Mouse (Mus musculus): ENCODE measurements at regions not wholly inside any gene's neighbourhood (a gene's known extent, or its start where the extent isn't known, plus 50 kb on each side); places are given as distances from the start of the nearest gene placed in this dataset.

DNA sequence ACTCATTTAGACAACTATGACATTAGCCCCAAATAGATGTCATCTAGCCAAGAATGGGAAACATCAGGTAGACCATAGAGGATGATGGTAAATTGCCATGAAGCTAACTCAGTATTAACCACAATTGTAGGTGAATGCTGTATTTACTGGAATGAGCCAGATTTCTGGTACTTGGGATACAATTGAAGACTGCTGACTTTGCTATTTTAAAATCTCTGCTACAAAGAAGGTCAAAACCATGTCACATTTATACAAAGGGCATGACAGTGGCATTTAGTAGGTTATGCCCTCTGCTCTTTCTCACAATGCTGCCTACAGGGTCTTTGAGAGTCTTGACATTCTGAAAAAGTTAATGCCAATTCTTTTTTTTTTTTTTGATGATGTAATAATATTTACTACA, 178.8 kb upstream of the 4930583I09Rik start:
- no peak for DNase-seq

DNA sequence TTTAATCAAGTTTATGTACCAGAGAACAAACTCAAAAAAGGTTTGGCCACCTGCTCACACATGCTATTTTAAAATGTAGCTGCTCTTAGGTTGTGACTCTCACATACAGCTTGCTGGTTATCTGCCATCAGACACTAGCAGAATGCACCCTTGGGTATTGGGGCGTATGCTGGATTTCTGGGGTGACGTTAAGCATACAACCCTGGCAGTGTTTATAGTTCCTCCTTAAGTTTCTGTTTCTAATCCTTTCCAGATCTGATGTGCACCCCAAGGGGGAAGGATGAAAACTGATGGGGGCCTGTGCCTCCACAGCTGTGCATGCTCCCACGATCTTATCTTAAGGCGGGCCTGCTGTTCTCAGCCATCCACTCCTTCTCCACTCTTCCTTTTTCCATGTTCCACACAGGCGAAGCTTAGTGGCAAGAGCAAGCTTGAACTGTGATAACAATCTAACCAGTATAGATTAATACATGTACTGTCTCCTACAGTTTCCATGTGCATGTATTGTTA, 164.8 kb upstream of the 4930583I09Rik start:
- no peak for DNase-seq

DNA sequence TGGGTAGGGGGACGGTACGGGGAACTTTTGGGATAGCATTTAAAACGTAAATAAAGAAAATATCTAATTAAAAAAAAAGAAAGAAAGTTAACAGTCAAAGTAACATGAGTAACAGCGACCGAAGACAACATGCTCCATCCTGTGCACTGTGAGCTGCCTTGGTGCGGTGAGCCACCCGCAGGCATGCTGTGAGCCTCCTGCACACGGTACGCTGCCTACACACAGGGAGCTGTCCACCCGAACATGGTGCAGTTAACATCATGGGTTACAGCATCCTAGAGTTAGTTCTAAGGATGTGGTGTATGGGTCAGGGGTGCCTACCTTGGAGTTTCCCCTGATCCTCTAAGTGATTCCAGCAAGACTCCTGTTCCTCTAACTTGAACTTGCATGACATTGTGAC, 158.6 kb upstream of the 4930583I09Rik start:
- no peak for DNase-seq

DNA sequence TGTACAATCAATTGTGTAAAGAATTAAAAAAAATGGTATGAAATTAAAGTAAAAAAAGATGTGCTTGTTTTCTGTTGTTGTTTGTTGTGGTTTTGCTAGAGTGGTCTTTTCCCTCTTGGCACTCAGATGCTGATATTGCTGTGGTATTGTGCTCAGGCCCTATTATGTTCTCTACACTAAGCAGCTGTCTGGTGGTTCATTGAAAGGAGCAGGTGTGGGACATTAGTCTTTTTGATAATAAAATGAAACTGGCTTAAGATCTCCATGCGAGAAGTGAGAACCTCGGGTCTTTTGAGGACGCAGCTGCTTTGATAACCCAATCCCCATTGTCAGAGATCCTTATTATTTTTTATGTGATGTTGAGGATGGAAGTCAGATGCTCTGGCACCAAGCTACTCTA, 155.4 kb upstream of the 4930583I09Rik start:
- no peak for DNase-seq

DNA sequence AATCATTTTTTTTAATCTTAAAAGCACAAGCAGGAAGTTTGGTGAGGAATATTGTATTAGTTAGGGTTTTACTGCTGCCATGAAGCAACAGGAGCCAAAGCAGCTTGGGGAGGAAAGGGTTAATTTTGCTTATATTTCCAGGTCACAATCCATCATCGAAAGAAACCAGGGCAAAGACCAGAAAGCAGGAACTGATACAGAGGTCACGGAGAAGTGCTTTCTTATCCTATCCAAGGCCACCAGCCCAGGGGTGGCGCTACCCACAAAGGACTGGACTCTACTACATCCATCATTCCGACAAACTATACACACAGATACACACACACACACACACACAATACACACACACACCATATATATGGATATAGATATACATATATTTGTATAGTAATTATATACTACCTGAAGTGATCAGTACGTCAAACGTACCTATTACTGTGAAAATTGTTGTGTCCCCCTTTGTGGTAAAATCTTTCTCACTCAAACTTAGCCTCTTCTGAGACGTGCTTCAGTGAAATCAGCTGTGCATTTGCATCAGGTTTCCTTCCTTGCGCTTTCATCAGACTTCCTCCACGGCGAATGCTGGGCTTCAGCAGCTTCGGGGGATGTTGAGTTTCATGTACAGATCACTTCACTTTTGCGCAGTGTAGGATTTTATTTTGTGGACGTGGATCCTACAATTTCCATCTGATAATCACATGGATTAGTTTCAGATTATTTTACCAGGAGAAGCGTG, 148.6 kb upstream of the 4930583I09Rik start:
- DNase-seq, result no peak

DNA sequence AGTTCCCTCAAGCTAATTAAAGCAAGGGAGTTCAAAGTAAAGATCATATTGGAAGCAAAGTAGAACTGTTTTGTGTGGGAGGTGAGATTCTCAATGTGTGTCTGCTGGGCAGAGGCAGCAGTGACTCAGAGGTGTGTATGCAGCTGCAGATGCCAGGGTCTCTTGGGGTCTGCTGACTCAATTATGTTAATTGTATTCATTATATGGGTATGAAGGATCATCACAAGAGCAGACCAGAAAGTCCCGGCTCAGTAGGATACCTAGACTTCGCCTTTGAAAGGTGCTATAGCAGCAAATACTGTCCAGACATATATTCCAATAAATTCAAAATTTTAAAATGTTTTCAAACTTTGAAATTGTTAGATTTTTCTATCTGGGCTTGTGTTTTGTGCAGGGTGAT, 147.6 kb upstream of the 4930583I09Rik start:
- DNase-seq, result no peak

DNA sequence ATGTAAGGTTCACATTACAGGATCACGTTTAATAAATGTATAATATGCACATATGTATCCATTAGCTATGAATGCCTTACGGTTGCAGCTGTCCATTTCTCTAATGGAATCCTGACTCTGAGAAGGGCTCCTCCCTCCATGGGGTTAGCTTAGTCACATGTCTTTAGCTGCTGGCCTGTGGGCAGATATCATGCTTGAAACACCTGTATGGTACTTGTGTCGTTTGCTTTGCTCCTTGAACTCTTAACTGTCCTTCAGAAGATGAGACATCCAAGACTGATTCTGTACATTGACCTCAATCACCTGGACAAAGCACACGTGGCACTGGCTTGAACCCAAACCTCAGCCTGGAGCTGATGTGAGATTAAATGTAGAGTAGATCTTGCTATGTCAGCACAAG, 128.3 kb upstream of the 4930583I09Rik start:
- no peak for DNase-seq

DNA sequence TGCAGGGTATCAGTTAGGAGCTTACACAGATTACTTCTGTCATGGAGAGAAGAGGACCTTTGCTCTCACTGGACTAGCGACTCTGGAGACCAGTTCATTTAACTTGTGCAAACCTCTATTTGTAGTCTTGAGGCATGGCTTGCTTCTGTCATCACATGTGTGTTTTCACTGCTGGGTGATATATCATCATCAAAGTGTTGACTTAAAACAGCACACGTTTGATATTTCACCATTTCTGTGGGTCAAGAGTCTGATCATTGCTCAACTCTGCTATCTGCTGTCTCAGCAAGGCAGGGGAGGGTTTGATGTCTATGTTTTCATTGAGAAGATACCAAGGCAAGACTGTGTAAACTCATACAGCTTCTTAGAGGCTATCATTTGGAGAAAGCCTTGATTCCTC, 126.0 kb upstream of the 4930583I09Rik start:
- DNase-seq, result no peak

DNA sequence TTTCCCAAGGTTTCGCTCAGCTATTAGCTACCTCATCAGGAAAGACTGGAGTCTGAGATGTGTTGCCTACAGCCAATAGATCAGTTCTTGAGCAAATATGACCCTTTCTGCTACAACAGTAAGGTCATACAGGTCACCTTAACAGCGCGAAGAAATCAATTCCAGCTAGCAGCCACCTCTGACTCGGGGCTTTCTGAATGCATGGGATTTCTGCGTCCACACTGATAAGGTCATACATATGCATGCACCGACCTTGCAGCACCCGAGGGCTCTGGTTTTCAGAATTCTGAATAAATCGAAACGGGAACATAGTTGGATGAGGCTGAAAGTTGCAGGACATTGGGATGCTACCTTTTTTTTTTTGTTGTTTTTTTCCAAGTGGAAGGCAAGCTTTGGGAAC, 121.6 kb upstream of the 4930583I09Rik start:
- no peak for DNase-seq

DNA sequence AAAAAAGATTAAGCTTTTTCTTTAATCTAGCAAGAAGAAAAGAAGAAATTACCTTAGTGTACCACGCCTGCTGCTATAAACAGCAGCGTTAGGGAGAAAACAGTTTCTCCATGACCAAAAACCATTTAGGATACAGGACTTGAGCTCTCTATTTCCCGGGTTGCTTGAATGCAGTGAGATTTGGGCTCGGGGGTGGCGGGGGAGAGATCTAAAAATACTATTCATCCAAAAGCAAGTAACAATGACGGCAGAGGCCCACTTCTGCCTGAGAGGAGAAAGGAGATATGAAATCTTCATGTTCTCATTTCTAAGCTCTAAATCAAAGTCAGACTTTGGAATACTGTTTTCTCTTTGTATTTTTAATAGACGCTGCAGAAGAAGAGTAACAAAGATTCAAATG, 120.6 kb upstream of the 4930583I09Rik start:
- no peak for DNase-seq

DNA sequence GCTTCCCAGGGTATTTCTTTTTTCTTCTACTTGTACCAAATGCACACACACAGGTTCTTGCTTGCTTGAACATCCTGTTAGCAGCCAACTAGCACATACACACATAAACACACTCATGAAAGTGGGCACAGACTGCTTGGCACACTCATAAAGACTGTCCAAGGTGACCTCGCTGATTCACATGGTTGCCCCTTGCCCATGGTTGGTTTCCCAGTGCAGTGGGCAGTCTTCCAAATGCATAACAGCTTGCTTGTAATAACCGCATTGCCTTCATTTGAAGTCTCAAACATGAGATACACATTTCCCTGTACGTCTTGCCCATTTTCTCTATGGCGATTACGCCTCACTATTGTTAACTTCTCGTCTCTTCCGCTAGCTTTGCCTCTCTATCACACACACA, 117.4 kb upstream of the 4930583I09Rik start:
- DNase-seq, result no peak

DNA sequence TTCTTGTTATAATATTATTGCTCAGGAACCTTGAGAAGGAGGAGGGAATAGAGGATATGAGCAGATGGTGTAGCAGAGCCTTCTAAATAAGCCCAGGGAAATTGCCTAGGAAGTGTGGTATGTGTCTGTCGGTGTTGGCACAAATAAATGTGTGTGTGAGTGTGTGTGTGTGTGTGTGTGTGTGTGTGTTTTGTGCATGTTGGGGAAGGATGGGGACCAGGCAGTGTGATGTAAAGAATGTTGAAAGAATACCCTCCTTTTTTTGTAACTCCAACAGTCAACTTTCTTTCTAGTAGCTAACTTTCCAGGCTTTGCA, 115.7 kb upstream of the 4930583I09Rik start:
- DNase-seq, result no peak

DNA sequence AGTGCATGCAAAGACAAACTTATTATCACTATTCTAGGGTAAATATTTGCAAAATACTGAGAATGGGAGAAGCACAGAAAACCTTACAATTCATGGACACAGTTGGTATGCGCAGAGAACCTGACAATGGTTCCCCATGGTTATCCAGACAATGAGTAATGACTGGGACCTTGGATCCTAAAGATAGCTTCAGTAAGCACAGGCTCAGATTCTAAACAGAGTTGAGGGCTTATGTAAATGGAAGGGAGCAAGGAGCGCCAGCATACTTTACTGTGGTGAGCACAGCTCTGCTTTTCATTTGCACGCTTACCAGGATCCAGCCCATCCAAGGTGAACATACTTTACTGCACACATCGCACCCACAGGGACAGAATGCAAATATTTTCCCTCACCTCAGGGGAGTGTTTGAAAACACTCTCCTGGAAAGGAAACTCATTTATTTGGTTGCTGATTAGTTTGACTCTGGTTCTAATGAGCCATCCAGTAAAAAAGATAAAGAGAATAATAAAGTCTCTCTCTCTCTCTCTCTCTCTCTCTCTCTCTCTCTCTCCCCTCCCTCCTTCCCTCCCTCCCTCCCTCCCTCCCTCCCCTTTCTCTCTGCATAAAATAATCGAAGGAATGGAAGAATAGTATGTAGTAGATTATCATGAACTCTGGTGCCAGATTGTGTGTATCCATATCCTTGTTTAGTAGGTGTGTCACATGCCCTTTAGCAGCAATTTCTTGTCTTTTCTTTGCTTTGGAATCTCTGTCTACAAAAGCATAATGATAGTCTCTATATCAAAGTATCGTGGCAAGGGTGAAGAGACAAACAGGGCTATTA, 115.1 kb upstream of the 4930583I09Rik start:
- DNase-seq, result no peak

DNA sequence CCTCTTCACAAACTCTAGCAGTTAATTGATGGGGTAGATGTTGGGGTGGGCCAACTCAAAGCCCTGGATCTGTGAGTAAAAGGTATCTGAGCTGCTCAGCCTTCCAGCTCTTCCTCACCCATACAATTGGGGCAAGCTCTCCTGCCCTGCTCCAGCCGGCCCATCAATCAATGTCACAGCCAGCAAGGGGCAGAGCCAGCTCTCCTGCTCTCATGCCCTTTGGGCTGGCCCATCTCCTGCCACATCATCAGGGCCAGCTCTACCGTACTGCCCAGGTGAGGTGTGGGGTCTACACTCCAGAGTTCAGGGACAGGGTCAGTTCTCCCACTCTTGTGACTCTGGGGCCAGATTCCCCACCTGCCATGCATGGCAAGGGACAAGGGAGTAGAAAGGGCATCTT, 107.3 kb upstream of the 4930583I09Rik start:
- no peak for DNase-seq

DNA sequence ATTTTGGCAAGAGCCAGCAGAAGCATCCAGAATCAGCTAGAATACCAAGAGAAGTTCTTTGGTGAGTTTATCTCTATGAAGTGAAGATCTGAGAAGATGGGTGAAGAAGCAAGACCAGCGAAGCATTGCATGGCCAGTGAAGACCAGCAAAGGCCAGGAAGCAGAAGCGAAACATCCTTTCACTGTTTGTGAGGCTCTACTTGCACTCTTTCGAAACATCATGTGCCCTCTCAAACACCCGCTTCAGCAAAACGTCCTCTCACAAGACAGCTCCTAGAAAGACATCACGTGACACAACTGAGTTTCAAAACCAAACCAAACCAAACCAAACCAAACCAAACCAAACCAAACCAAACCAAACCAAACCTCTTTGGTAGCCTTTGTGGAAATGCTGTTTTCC, 105.7 kb upstream of the 4930583I09Rik start:
- DNase-seq, result no peak

DNA sequence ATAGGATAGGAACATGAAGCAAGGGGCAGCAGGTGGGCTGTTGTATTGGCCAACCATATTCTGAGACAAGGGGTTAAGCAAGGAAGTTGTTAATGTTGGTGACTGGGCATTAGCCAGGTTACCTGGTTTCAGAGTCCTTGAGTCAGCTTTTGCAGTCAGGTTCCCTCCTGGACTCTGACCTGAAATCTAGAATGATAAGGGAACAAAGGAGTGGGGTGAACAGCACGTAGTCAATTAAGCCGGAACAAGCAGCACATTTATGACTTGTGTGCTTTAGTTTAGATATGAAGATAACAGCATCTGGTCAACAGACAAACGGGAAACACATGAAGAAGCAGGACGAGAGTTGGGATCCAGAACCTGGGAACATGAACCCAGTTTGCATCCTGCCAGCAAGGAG, 99.8 kb upstream of the 4930583I09Rik start:
- DNase-seq, result no peak

DNA sequence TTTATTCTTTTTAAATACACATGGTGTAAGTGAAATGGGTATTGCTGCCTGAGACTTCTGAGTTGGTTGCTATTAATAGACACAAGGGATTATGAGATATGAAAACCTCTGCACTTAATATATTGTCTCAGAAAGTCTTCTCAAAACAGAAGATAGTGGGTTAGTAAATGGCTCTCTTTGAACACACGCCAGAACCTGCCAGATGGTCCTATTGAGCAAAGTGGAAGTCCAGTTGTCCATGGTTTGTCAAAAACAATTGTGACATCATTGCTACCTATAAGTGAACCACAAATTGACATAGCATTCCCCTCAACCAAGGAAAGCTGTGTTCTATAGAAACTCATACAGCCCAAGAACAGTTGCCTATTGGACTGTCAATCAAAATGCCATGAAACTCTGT, 98.5 kb upstream of the 4930583I09Rik start:
- no peak for DNase-seq

DNA sequence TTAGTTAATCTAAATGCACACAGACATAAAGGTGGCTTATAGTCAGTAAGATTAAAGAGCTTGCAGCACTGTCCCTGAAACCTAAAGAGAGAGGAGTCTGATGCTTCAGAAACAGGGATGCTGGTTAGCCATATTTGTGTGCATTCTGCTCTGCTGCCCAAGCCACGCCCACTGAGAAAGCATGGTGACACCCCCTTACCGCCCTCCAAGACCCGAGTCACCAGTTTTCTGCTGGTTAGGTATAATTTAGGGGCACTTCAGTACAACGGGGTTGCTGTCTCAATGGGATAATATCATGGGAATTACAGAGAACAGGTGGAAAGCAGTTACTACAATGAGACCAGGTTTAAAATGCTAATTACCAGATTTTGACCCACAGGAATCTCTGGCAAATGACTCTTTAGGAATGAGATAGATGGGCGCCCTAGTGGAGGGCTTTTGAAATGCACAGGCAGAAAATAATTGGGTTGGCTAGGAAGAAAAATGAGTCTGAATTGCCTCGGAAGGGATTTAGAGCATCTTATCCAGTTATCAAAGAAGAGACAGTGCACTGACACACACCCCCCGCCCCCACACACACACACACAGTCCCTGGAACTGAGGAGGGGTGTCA, 95.1 kb upstream of the 4930583I09Rik start:
- DNase-seq, result no peak

DNA sequence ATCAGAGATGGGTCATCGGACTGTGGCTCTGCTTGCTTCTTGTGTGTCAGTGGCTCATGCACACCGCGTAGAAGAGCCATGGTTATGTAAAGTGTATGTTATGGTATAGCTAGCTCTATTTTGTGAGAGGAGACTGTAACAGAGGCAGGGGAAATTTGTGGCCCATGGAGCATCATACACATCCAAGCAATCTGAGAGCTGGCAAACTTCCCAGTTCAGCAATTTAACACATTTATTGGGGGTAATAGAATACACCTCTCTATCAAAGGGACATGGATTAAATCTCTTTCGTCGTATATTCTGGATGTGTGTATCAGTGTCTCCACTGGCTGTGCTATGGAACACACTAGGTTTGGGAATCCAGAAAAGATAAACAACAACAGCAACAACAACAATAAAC, 87.9 kb upstream of the 4930583I09Rik start:
- DNase-seq, result no peak

DNA sequence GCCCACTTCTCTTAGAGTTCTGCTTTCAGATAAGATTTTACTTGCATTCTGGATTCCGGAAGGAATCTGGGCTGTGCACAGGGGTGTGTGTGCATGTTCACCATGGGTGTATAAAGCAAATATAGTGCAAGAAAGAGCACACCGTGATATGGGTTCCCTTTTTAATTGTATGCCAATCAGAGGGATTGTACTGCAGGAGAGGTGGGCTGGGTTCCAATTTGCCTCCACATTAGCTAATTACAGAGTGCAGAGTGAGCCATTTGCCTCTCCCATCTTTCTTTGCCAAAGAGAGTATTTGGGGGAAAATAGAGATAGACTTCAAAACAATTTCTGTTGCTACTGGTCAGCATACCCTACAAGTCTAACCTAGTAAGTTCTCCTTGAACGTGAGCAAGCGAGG, 86.4 kb upstream of the 4930583I09Rik start:
- DNase-seq, result no peak

DNA sequence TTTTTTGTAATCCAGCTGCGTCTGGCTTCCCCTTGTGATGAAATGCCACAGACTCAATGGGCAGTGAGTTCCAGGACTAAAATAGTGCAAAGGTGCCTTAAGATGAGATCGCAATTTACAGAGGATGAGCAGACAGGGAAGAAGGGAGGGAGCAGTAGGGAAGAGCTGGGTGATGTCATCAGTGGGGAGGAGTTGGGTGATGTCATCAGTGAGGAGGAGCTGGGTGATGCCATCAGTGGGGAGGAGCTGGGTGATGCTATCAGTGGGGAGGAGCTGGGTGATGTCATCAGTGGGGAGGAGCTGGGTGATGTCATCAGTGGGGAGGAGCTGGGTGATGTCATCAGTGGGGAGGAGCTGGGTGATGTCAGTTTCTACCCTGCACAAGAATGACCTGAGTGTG, 84.4 kb upstream of the 4930583I09Rik start:
- DNase-seq, result no peak

DNA sequence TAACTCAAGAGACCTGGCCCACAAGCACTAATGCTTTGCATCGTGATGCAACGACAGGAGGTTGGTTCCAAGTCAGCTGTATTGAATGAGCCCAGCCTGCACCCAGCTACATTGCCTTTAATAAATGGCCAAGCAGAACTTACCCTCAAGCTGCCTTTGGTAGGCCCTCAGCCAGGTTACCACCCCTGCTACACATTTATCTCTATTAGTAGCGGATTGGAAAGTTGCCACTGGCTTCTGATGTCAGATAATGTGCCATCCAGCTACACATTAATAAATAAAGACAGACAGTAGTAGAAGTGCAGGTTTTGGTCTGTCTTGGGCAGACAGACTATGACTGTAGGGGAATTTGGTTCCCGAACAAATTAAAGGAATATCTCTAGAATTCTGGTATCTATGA, 82.0 kb upstream of the 4930583I09Rik start:
- no peak for DNase-seq

DNA sequence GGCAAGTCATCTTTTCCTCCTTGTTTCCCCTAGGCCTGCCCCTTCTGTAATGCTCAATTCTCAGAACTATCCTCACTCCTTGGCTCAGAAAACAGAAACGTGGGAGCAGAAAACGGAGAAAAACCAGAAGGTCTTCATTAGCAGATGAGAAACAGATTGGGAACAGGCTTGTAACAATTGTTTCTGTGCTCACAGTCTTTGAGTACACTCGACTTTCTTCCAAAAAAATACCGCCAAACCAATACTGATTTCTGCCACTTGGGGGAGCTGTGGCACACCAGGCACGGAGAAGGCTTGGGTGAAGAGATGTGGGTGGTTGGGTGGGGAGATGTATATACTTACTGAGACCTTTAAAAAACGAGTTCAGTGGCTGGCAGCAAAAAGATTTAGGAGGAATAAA, 80.8 kb upstream of the 4930583I09Rik start:
- DNase-seq, result peak in 1 of 2 experiments; percentile 12

DNA sequence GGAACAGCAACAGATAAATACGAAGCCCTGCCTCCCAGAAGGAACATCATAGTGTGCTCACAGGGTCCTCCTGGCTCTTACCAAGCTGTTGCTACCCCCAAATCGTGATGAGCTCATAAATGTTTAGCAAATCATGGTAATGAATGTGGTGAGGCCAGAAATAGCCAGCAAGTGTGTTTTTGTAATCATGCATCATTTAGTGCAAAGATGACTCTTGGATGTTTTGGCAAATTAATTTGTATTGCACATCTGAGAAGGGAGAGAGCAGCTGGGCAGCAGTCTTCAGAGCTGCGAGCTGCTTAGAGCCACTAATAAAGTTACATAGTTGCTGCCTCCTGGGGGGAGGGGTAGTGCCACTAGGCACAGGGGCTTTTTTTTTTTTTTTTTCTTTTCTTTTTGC, 79.8 kb upstream of the 4930583I09Rik start:
- no peak for DNase-seq

Measured in lung, postnatal 4 days (tissue).